Mouse (Mus musculus): ENCODE data around the gene Ddc. TPM values are rescaled to one million over a fixed set of nuclear protein-coding genes. Genes with fewer than 3 reads are reported as not detected.
A peak's percentile ranks its signal among the peaks of the same experiment; 100 is the strongest.

Gene Ddc
- polyA plus RNA-seq, 1 experiment from 2014 or later, result 48.7 TPM

DNA sequence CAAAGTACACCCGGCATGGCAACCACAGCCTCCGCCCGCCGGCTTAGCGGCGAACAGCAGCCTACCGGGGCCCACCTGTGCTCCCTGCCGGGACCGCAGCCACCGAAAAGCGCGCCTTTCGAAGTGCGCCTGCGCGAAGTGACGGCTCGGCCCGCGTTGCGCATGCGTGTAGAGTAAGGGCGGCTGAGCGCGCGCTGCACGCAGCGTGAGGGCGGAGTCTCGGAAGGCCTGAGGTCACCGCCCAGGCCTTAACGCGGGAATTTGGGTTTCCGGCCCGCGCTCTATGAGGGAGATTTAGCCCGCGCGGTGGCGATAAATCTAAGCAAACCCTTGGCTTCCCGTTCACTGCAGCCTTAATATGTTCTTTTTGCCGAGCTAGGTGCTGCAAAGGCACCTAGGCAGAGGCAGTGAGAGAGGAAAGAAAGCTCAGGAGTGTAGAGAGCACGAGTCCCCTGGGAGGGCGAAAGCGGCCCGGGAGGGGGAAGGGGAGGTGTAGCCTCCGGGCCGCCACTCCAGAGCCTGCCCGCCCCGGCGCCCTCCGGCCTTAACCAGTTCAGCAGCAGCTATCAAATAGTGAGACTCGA, 89.0 kb downstream of the Ddc start, which contains the start of gene Fignl1:
TSS of gene Fignl1 (minus strand) at position 143 of the 584 bp plus-strand sequence.
- Histone ChIP-seq H3K27me3 (ENCODE audit: control insufficient read depth, insufficient read depth, low read length) (no peaks in the 10 kb centered on the region), H3K36me3 (ENCODE audit: control insufficient read depth, insufficient read depth, low read length) (peaks cover 2% of the 10 kb centered on the region; the same call in 1 of the 2 replicates), H3K27ac (ENCODE audit: low read length) (peak within 1 kb of the TSS; percentile 99), H3K4me2 (ENCODE audit: low read depth, low read length) (peak within 1 kb of the TSS; percentile 87), H3K9ac (ENCODE audit: low read length) (peak within 1 kb of the TSS; percentile 93), H3K4me1 (ENCODE audit: control insufficient read depth, insufficient read depth, low read length) (0 out of 2 replicates have a peak, but pooled peaks cover 5% of the 10 kb centered on the region), H3K4me3 (replicated peaks; ENCODE audit: low read length) (peak within 1 kb of the TSS; percentile 80), H3K9me3 (replicated peaks; ENCODE audit: control insufficient read depth, low read length) (no peaks in the 10 kb centered on the region)
- ATAC-seq (ENCODE audit: insufficient read depth, low FRiP score), result peak; percentile 98
- WGBS, result under 1% methylated on average over 53 of the region's 53 CpGs

GRCm38 (mm10) chr11:11808035-11808819, 89.7 kb downstream of the Ddc start:
- peak overlapping the region; percentile 68 for H3K27ac ChIP-seq (ENCODE audit: low read length)
- peak overlapping the region; percentile 93 for H3K9ac ChIP-seq (ENCODE audit: low read length)
- 6% methylated on average over 25 of the region's 25 CpGs for WGBS
- H3K27me3 ChIP-seq (ENCODE audit: control insufficient read depth, insufficient read depth, low read length), result no peaks in the 10 kb centered on the region
- H3K4me2 ChIP-seq (ENCODE audit: low read depth, low read length), result peak overlapping the region; percentile 65
- H3K4me3 ChIP-seq (replicated peaks; ENCODE audit: low read length), result peak overlapping the region; percentile 80
- H3K4me1 ChIP-seq (ENCODE audit: control insufficient read depth, insufficient read depth, low read length), result 0 out of 2 replicates have a peak, but pooled peaks cover 5% of the 10 kb centered on the region
- H3K9me3 ChIP-seq (replicated peaks; ENCODE audit: control insufficient read depth, low read length), result no peaks in the 10 kb centered on the region
- peaks cover 4% of the 10 kb centered on the region; the same call in 1 of the 2 replicates for H3K36me3 ChIP-seq (ENCODE audit: control insufficient read depth, insufficient read depth, low read length)
- peak; percentile 74 for ATAC-seq (ENCODE audit: insufficient read depth, low FRiP score)

DNA sequence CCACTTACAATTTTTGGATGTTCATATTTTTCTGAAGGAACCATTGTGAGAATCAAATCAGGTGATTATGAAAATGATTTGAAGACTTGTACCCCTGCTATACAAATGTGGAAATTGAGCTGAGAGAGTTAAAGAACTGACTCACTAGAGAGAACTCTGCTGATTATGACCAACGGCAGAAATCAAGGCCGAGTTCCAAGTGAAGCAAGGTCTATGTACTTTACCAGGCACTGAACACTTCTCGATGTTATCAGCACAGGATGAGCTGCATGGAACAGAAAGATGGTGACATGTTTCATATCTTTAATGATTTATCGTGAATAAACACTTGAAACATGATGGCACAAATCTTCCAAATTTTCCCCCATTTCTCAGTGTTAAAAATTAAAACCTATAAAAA, 92.0 kb downstream of the Ddc start:
- no peaks in the 10 kb centered on the region for H3K27me3 ChIP-seq (ENCODE audit: control insufficient read depth, insufficient read depth, low read length)
- ATAC-seq (ENCODE audit: insufficient read depth, low FRiP score), result no peak
- H3K4me2 ChIP-seq (ENCODE audit: low read depth, low read length), result no peak overlapping the region
- no peaks in the 10 kb centered on the region for H3K9me3 ChIP-seq (replicated peaks; ENCODE audit: control insufficient read depth, low read length)
- 81% methylated on average over 4 of the region's 4 CpGs for WGBS
- peaks cover 21% of the 10 kb centered on the region; the same call in 1 of the 2 replicates for H3K36me3 ChIP-seq (ENCODE audit: control insufficient read depth, insufficient read depth, low read length)
- no peak overlapping the region for H3K27ac ChIP-seq (ENCODE audit: low read length)
- H3K4me1 ChIP-seq (ENCODE audit: control insufficient read depth, insufficient read depth, low read length), result 0 out of 2 replicates have a peak, but pooled peaks cover 5% of the 10 kb centered on the region
- H3K9ac ChIP-seq (ENCODE audit: low read length), result no peak overlapping the region
- no peak overlapping the region for H3K4me3 ChIP-seq (replicated peaks; ENCODE audit: low read length)

DNA sequence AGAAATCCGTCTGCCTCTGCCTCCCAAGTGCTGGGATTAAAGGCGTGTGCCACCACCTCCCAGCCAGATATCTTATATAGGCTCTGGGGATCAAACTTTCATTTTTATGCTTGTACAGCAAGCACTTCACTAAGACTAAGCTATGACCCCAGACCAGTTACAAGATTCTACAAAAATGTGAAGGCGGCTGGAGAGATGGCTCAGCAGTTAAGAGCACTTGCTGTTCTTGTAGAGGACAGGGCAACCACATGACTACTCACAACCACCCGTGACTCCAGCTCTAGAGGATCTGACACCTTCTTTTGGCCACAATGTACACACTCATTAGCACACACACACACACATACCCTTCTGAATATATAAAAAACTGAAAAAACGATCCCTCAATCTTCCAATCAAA, 93.5 kb downstream of the Ddc start:
- WGBS, result 89% methylated on average over 5 of the region's 5 CpGs
- no peak overlapping the region for H3K9ac ChIP-seq (ENCODE audit: low read length)
- no peak overlapping the region for H3K27ac ChIP-seq (ENCODE audit: low read length)
- H3K27me3 ChIP-seq (ENCODE audit: control insufficient read depth, insufficient read depth, low read length), result no peaks in the 10 kb centered on the region
- no peak overlapping the region for H3K4me2 ChIP-seq (ENCODE audit: low read depth, low read length)
- no peak for ATAC-seq (ENCODE audit: insufficient read depth, low FRiP score)
- H3K4me1 ChIP-seq (ENCODE audit: control insufficient read depth, insufficient read depth, low read length), result 0 out of 2 replicates have a peak, but pooled peaks cover 5% of the 10 kb centered on the region
- H3K4me3 ChIP-seq (replicated peaks; ENCODE audit: low read length), result no peak overlapping the region
- H3K36me3 ChIP-seq (ENCODE audit: control insufficient read depth, insufficient read depth, low read length), result peaks cover 23% of the 10 kb centered on the region; the same call in 1 of the 2 replicates
- H3K9me3 ChIP-seq (replicated peaks; ENCODE audit: control insufficient read depth, low read length), result no peaks in the 10 kb centered on the region

- no peaks in the 10 kb centered on the region for H3K27me3 ChIP-seq (ENCODE audit: control insufficient read depth, insufficient read depth, low read length)
- WGBS, result 88% methylated on average over 9 of the region's 9 CpGs
- no peak overlapping the region for H3K9ac ChIP-seq (ENCODE audit: low read length)
- no peaks in the 10 kb centered on the region for H3K4me1 ChIP-seq (ENCODE audit: control insufficient read depth, insufficient read depth, low read length)
- peaks cover 27% of the 10 kb centered on the region for H3K36me3 ChIP-seq (ENCODE audit: control insufficient read depth, insufficient read depth, low read length)
- no peak overlapping the region for H3K4me3 ChIP-seq (replicated peaks; ENCODE audit: low read length)
- H3K9me3 ChIP-seq (replicated peaks; ENCODE audit: control insufficient read depth, low read length), result no peaks in the 10 kb centered on the region
- no peak for ATAC-seq (ENCODE audit: insufficient read depth, low FRiP score)
- H3K4me2 ChIP-seq (ENCODE audit: low read depth, low read length), result no peak overlapping the region
- H3K27ac ChIP-seq (ENCODE audit: low read length), result no peak overlapping the region
Observed at GRCm38 (mm10) chr11:11801067-11801466, 96.9 kb downstream of the Ddc start.

- Histone ChIP-seq H3K9ac (ENCODE audit: low read length) (no peak overlapping the region), H3K27me3 (ENCODE audit: control insufficient read depth, insufficient read depth, low read length) (no peaks in the 10 kb centered on the region), H3K9me3 (replicated peaks; ENCODE audit: control insufficient read depth, low read length) (no peaks in the 10 kb centered on the region), H3K27ac (ENCODE audit: low read length) (no peak overlapping the region), H3K36me3 (ENCODE audit: control insufficient read depth, insufficient read depth, low read length) (peaks cover 27% of the 10 kb centered on the region), H3K4me1 (ENCODE audit: control insufficient read depth, insufficient read depth, low read length) (no peaks in the 10 kb centered on the region), H3K4me3 (replicated peaks; ENCODE audit: low read length) (no peak overlapping the region), H3K4me2 (ENCODE audit: low read depth, low read length) (no peak overlapping the region)
- no peak for ATAC-seq (ENCODE audit: insufficient read depth, low FRiP score)
- WGBS, result 93% methylated on average over 3 of the region's 3 CpGs
Observed at GRCm38 (mm10) chr11:11800304-11800703, 97.6 kb downstream of the Ddc start.

- no peaks in the 10 kb centered on the region for H3K4me1 ChIP-seq (ENCODE audit: control insufficient read depth, insufficient read depth, low read length)
- no peaks in the 10 kb centered on the region for H3K9me3 ChIP-seq (replicated peaks; ENCODE audit: control insufficient read depth, low read length)
- no peak overlapping the region for H3K4me3 ChIP-seq (replicated peaks; ENCODE audit: low read length)
- H3K27ac ChIP-seq (ENCODE audit: low read length), result no peak overlapping the region
- WGBS, result 98% methylated on average over 1 of the region's 1 CpGs
- ATAC-seq (ENCODE audit: insufficient read depth, low FRiP score), result no peak
- H3K36me3 ChIP-seq (ENCODE audit: control insufficient read depth, insufficient read depth, low read length), result peaks cover 22% of the 10 kb centered on the region
- no peaks in the 10 kb centered on the region for H3K27me3 ChIP-seq (ENCODE audit: control insufficient read depth, insufficient read depth, low read length)
- H3K4me2 ChIP-seq (ENCODE audit: low read depth, low read length), result no peak overlapping the region
- no peak overlapping the region for H3K9ac ChIP-seq (ENCODE audit: low read length)
Observed at GRCm38 (mm10) chr11:11798690-11799089, 99.3 kb downstream of the Ddc start.

DNA sequence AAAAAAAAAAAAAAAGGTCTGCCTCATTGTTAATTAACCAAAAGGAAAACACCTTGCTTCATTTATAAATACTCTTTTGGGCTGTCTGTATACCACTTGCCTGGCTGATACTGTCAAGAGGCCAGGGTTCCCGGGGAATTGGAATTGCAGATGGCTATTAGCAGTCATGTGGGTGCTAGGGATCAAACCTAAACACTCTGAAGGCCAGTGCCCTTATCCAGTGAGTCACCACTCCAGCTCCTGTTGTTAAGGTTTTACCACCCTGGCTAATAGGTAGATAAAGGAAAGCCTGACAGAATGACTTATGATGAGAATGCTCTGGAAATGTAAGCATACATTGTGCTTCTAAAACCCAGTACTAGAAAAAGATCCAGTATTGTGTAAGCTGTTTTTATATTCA, 103.3 kb downstream of the Ddc start:
- no peak overlapping the region for H3K27ac ChIP-seq (ENCODE audit: low read length)
- no peaks in the 10 kb centered on the region for H3K27me3 ChIP-seq (ENCODE audit: control insufficient read depth, insufficient read depth, low read length)
- no peak for ATAC-seq (ENCODE audit: insufficient read depth, low FRiP score)
- H3K36me3 ChIP-seq (ENCODE audit: control insufficient read depth, insufficient read depth, low read length), result peaks cover 5% of the 10 kb centered on the region; the same call in 1 of the 2 replicates
- WGBS, result 48% methylated on average over 1 of the region's 1 CpGs
- H3K9ac ChIP-seq (ENCODE audit: low read length), result no peak overlapping the region
- no peak overlapping the region for H3K4me2 ChIP-seq (ENCODE audit: low read depth, low read length)
- no peaks in the 10 kb centered on the region for H3K4me1 ChIP-seq (ENCODE audit: control insufficient read depth, insufficient read depth, low read length)
- no peak overlapping the region for H3K4me3 ChIP-seq (replicated peaks; ENCODE audit: low read length)
- H3K9me3 ChIP-seq (replicated peaks; ENCODE audit: control insufficient read depth, low read length), result no peaks in the 10 kb centered on the region

GRCm38 (mm10) chr11:11788521-11788974, 109.4 kb downstream of the Ddc start:
- H3K4me3 ChIP-seq (replicated peaks; ENCODE audit: low read length), result peak overlapping the region; percentile 18; the same call in 1 of the 2 replicates
- H3K4me2 ChIP-seq (ENCODE audit: low read depth, low read length), result peak overlapping the region; percentile 41
- under 1% methylated on average over 8 of the region's 8 CpGs for WGBS
- no peaks in the 10 kb centered on the region for H3K4me1 ChIP-seq (ENCODE audit: control insufficient read depth, insufficient read depth, low read length)
- H3K27me3 ChIP-seq (ENCODE audit: control insufficient read depth, insufficient read depth, low read length), result no peaks in the 10 kb centered on the region
- no peaks in the 10 kb centered on the region for H3K36me3 ChIP-seq (ENCODE audit: control insufficient read depth, insufficient read depth, low read length)
- ATAC-seq (ENCODE audit: insufficient read depth, low FRiP score), result peak; percentile 94
- no peaks in the 10 kb centered on the region for H3K9me3 ChIP-seq (replicated peaks; ENCODE audit: control insufficient read depth, low read length)
- H3K9ac ChIP-seq (ENCODE audit: low read length), result peak overlapping the region; percentile 17; the same call in 1 of the 2 replicates
- H3K27ac ChIP-seq (ENCODE audit: low read length), result no peak overlapping the region

All from stomach, embryonic 16.5 days (tissue).